Mouse (Mus musculus): ENCODE measurements around the gene Mroh2b.

Gene Mroh2b

DNA sequence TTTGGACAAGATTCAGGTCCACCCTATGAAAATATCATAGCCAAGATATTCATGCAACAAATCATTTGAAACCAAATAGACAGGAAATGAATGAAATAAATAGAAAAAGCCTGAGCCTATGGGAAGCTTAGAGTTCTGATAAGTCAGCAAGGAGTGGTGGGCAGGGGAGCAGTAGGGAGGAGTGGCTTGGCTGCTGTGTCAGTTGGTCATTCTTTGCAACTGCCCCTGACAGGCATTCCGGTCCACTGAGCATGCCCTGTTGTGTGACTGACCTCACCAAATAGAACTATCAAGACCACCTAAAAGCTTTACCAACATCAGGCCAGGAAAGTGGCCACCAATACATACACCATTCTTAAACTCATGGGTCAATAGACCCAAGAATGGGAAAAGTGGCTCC is at the start of gene Mroh2b:
Gene Mroh2b (plus strand): TSS at position 301 of the 400 bp plus-strand sequence.
- DNase-seq: no peak

DNA sequence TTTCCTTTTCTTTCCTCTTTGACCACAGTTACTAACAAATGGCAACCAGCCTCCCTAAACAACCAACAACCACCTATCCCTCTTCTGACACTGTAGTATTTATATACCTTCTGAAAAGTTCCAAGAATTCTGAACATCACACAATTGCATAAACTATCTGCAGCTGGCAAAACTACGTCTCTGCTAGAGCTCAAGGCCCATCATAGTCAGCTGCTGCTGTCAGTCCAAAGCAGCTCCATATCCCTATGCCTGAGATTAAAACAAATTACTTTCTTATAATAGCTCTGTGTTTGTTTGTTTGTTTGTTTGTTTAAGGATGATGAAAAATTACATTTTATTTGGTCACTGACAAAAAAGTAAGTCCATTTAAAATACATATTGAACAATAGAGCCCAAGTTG is 48.5 kb upstream of the Mroh2b start:
- no peak for DNase-seq

DNA sequence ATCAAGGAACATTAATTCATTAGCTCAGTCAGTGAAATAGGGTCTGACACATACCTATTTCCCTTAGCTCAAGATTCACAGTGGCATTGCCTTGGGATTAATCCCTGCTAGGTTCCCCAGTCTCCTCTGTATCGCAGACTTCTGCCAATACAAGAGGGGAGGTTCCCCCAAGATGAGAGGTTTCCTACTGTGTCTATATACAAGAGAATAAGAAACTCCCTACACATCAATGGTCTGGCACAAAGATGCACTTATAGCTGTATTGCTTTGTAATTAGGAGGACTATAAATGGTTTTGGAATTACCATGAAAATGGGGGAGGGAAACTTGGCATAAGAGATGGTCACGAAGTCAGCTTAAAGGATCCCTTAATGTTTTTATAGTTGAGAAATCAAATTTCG is 3.6 kb upstream of the Mroh2b start:
- no peak for DNase-seq

DNA sequence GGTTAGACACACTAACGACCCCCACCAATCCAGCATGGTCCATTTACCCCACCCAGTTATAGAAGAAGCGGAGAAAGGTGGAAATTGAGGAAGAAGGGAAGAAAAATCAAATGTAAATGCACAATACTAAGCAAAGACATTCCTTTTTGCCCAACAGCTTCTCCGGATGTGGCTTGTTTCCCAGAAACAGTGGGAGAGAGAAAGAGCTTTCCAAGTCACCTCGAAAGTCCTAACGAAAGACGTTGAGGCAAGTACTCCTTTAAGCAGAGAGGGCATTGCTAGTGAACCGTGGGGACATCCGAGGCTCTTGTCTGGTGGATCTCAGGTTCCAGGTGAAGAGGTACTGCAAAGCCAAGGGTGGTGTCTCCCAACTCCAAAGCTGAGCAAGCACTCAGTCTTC is 36.2 kb downstream of the Mroh2b start:
- no peak for DNase-seq

DNA sequence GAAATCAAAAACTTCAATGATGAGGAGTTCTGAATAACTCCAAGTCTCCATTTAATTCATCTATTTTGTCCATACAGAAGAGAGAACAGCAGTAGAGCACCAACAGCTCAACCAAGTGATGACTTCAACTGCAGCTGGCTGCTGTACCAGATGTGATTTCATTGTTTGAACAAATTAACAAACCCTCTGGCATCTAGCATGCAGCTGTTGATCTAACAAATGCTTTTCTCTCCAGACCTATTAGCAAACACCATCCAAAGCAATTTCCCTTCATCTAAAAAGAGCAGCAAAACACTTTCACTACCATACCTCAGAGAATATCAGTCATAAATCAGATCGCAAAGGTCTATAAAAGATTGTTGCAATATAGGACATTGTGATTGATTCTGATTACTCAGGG is 74.8 kb downstream of the Mroh2b start:
- DNase-seq: no peak

DNA sequence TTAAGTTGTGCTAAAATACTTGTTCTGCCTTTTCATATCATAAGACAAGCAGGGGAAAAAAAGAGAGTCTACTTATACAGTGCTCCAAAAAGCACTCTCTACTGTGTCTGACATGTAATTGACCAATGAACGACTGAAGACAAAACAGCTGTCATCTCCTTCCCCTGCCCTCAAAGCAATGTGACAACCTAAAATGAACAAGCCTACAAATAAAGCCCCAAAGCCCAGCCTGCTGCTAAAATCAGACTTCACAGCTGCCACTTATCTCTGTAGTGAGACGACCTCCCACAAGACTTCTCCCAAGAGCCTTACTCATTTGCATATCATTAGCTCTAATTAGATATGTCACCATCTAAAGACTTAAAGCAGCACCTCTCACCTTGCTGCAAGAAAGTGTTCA is 104.4 kb downstream of the Mroh2b start:
- no peak for DNase-seq

DNA sequence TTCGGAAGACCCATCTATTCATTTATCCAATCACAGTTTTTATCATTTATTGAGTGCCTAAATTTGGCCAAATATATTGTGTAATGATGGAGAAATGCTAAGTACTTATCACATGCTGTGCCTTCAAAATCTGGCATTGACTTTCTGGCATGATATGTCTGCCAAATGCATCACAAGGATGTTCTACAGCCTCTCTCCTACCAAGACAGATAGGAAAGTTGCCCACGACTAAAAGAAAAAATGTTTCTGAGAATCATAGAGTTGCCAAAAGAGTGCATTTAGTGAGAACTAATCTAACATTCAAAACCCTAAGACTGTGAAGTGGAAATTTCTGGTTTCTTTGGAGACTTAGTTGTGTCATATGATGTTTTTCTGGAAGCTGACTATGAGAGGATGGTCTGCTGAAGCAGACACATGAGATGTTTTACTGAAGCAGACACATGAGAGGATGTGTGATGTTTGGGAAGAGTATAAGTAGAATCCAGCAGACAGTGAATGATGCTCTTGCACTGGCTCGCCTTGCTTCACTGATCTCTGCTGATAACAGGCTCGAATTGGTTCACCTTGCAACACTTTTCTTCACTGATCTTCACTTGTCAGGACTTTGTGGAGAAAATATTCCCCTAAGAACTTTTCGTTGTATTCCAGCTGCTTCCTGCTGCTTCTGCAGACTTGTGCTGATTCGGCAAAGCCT is 105.1 kb downstream of the Mroh2b start:
- no peak for DNase-seq

DNA sequence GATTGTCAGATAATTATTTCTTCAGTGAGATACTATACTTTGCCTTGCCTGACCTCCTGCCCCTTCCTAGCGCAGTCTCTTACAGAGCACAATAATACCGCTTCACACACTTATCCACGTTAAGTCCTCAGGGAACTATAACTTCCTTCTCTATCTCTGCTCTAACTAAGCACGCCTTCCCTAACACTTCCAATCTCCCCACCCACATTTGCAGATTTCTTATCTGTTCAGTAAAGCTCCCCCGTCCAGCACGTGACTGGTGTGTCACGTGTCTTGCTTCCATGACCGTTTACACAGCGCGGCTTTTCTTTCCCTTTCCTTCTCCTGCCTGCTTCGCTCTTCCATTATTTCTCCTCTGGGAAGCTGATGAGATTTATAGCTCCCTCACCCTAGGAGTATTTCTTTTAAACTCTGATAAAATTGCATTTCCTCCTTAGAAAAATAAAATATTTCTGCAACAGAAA is 111.1 kb downstream of the Mroh2b start:
- no peak for DNase-seq

All from cerebellum, adult 11 months (tissue).